In genomic region chr6:86153436-86153990, GRCm38 (mm10) we compare ENCODE assay signal across 14 mouse cellular contexts. TPM values are rescaled to one million over a fixed set of nuclear protein-coding genes. Genes with fewer than 3 reads are reported as not detected.
DNase-seq lines count a peak whose midpoint lies in the region; ATAC-seq and TF ChIP-seq lines count a peak whose summit lies in the region.
"Had no signal": no experiment of that assay in that cellular context is flagged by ENCODE, and none has a peak within 500 bp of the region (broad histone marks: within the 10 kb centered on the region; RNA-seq: fewer than 3 reads in every experiment).

No protein-coding gene starts in this region.

- no peaks in the 10 kb centered on the region for H3K4me1 ChIP-seq in heart, embryonic 11.5 days (ENCODE audit: control insufficient read depth, insufficient read depth, low read length)
- no peaks in the 10 kb centered on the region for H3K4me1 ChIP-seq in lung, postnatal 0 days (ENCODE audit: insufficient read depth, low read depth, low read length)
- H3K4me1 ChIP-seq: hindbrain, embryonic 15.5 days had no signal

- WGBS in heart, embryonic 11.5 days (ENCODE audit: insufficient replicate concordance) = 61% methylated on average over 8 of the region's 8 CpGs
- WGBS in lung, postnatal 0 days = 62% methylated on average over 8 of the region's 8 CpGs

- peak; percentile 97 for DNase-seq in heart, adult 11 months
- DNase-seq in lung, postnatal 14 days = peak; percentile 12
- DNase-seq in lung, postnatal 0 days (ENCODE audit: low spot score) = no peak
- DNase-seq in gastrocnemius, postnatal 10 days = peak; percentile 19
- DNase-seq in heart, postnatal 4 days = peak; percentile 6
- DNase-seq in cerebellum, postnatal 25 days = no peak
- DNase-seq in urinary bladder, postnatal 10 days (ENCODE audit: low spot score) = no peak

- no peak overlapping the region for H3K4me3 ChIP-seq in heart, embryonic 11.5 days (ENCODE audit: low read depth, low read length)
- no peak overlapping the region for H3K4me3 ChIP-seq in lung, postnatal 0 days (ENCODE audit: low read depth, low read length)
- H3K4me3 ChIP-seq: heart, embryonic 13.5 days; hindbrain, embryonic 15.5 days; kidney, embryonic 15.5 days; midbrain, embryonic 13.5 days had no signal

- H3K36me3 ChIP-seq in heart, embryonic 11.5 days (ENCODE audit: control insufficient read depth, insufficient read depth, low read length) = no peaks in the 10 kb centered on the region
- no peaks in the 10 kb centered on the region for H3K36me3 ChIP-seq in lung, postnatal 0 days (ENCODE audit: insufficient read depth, low read length)
- H3K36me3 ChIP-seq: heart, embryonic 13.5 days; hindbrain, embryonic 15.5 days; kidney, embryonic 15.5 days; midbrain, embryonic 13.5 days had no signal

- TF ChIP-seq CTCF in lung, postnatal 0 days (IDR thresholded peaks at IDR 0.05) = no peak

- no peaks in the 10 kb centered on the region for H3K27me3 ChIP-seq in heart, embryonic 11.5 days (ENCODE audit: control insufficient read depth, insufficient read depth, low read length)
- H3K27me3 ChIP-seq in lung, postnatal 0 days (replicated peaks; ENCODE audit: insufficient read depth, low read length) = no peaks in the 10 kb centered on the region
- H3K27me3 ChIP-seq: kidney, embryonic 15.5 days had no signal

- H3K9me3 ChIP-seq in heart, embryonic 11.5 days (replicated peaks; ENCODE audit: control insufficient read depth, low read length) = no peaks in the 10 kb centered on the region
- H3K9me3 ChIP-seq in lung, postnatal 0 days (ENCODE audit: low read length) = no peaks in the 10 kb centered on the region
- H3K9me3 ChIP-seq: heart, embryonic 13.5 days; hindbrain, embryonic 15.5 days; kidney, embryonic 15.5 days; midbrain, embryonic 13.5 days had no signal

- no peak for ATAC-seq in heart, embryonic 11.5 days (replicated peaks; ENCODE audit: insufficient number of reproducible peaks, low FRiP score, low TSS enrichment)
- ATAC-seq in lung, postnatal 0 days = no peak
- ATAC-seq: midbrain, embryonic 13.5 days had no signal

- H3K4me2 ChIP-seq in heart, embryonic 11.5 days = no peak overlapping the region
- no peak overlapping the region for H3K4me2 ChIP-seq in lung, postnatal 0 days (replicated peaks; ENCODE audit: low read depth, low read length)
- H3K4me2 ChIP-seq: heart, embryonic 13.5 days; hindbrain, embryonic 15.5 days; kidney, embryonic 15.5 days; liver, embryonic 11.5 days; midbrain, embryonic 13.5 days had no signal

- no peak overlapping the region for H3K9ac ChIP-seq in heart, embryonic 11.5 days (ENCODE audit: low read depth, low read length)
- H3K9ac ChIP-seq in lung, postnatal 0 days (replicated peaks; ENCODE audit: low read depth) = no peak overlapping the region
- H3K9ac ChIP-seq: heart, embryonic 13.5 days; hindbrain, embryonic 15.5 days; kidney, embryonic 15.5 days; midbrain, embryonic 13.5 days had no signal

- no peak overlapping the region for H3K27ac ChIP-seq in heart, embryonic 11.5 days (ENCODE audit: low read depth, low read length)
- H3K27ac ChIP-seq in lung, postnatal 0 days (ENCODE audit: low read length) = no peak overlapping the region
- H3K27ac ChIP-seq: heart, embryonic 13.5 days; hindbrain, embryonic 15.5 days; kidney, embryonic 15.5 days; midbrain, embryonic 13.5 days had no signal

- no peak for TF ChIP-seq EP300 in lung, postnatal 0 days (IDR thresholded peaks at IDR 0.05)

RNA-seq across cellular contexts. Expression of gene Tgfa, which starts 41.5 kb away (rescaled TPM):
- polyA plus RNA-seq in heart, embryonic 11.5 days (2014; fragmentation: Nextera tagmentation; extraction: Ambion mirVana) = 3.0 and 4.1 TPM in 2 replicates
- polyA plus RNA-seq in lung, postnatal 0 days (2015; fragmentation: Nextera tagmentation; extraction: Ambion mirVana) = 1.9 and 2.3 TPM in 2 replicates
- under 1 TPM; 0.35 to 0.75 TPM for total RNA-seq in gastrocnemius, postnatal 10 days (2021)
- 1 to 10 TPM; 3.5 to 4.6 TPM for total RNA-seq in heart, postnatal 4 days (2021)
- total RNA-seq: common myeloid progenitor, adult 5-6 weeks had no signal

Comparison
In these comparisons a context has a peak if more than half of its experiments do, and no peak if none do; other contexts are left out.
1. DNase-seq: peak in heart, adult 11 months (single experiment), lung, postnatal 14 days (single experiment), gastrocnemius, postnatal 10 days (single experiment) and heart, postnatal 4 days (single experiment); none in lung, postnatal 0 days (single experiment), cerebellum, postnatal 25 days (0 of 2) and urinary bladder, postnatal 10 days (single experiment).